Mouse (Mus musculus) intestine, embryonic 14.5 days (tissue): Measurements from ENCODE around the gene 4930480E11Rik. TPM values are rescaled to one million over a fixed set of nuclear protein-coding genes. Genes with fewer than 3 reads are reported as not detected.
"Not testable (repeated sequence)": the region's sequence is repeated elsewhere in the genome, so short reads cannot be mapped to it uniquely, and the experiment has no call there.

Source experiments
- ATAC-seq: fragments of 200-750 bp; cut with Nextera tagmentation; replicated peaks from 2 replicates; pipeline ENCODE4 v1.8.0; 2017; ENCODE audit warnings: low read depth, moderate number of reproducible peaks, moderate TSS enrichment, moderate library complexity; ENCODE audit not compliant: low FRiP score, low TSS enrichment
- DNase-seq: peaks from one replicate; pipeline ENCODE4 v3.0.0-alpha.2; 2018; ENCODE audit warnings: low spot score
- H3K27ac ChIP-seq: fragments of 300-500 bp; sonication (generic); 2 replicates; pipeline ENCODE4 v1.5.1; 2014; ENCODE audit warnings: low read depth, mild to moderate bottlenecking, control low read depth
- H3K27me3 ChIP-seq: fragments of 300-500 bp; sonication (generic); replicated peaks from 2 replicates; pipeline ENCODE4 v1.6.1; 2014; ENCODE audit warnings: low read length, control low read depth; ENCODE audit not compliant: control insufficient read depth, insufficient read depth
- H3K36me3 ChIP-seq: fragments of 300-500 bp; sonication (generic); 2 replicates; pipeline ENCODE4 v1.6.1; 2014; ENCODE audit warnings: low read length, control low read depth; ENCODE audit not compliant: control insufficient read depth, insufficient read depth
- H3K4me1 ChIP-seq: fragments of 300-500 bp; sonication (generic); replicated peaks from 2 replicates; pipeline ENCODE4 v1.6.1; 2014; ENCODE audit warnings: low read length, control low read depth, mixed read lengths; ENCODE audit not compliant: control insufficient read depth, insufficient read depth
- H3K4me2 ChIP-seq: fragments of 300-500 bp; sonication (generic); 2 replicates; pipeline ENCODE4 v1.6.1; 2014; ENCODE audit warnings: low read length
- H3K4me3 ChIP-seq: fragments of 300-500 bp; sonication (generic); 2 replicates; pipeline ENCODE4 v1.5.1; 2014; ENCODE audit warnings: low read depth, low read length, control low read depth, mixed read lengths
- H3K9ac ChIP-seq: fragments of 300-500 bp; sonication (generic); 2 replicates; pipeline ENCODE4 v1.6.1; 2014; ENCODE audit warnings: mild to moderate bottlenecking, low read length
- H3K9me3 ChIP-seq: fragments of 300-500 bp; sonication (generic); 2 replicates; pipeline ENCODE4 v1.6.1; 2016; ENCODE audit warnings: low read length, control low read depth; ENCODE audit not compliant: control insufficient read depth
- WGBS: fragments of 180-500 bp; shearing (Covaris S2); extraction: QIAGEN DNeasy Blood & Tissue Kit; methylation state at CpG from one replicate; pipeline ENCODE4 v1.1.7; 2014; 5-methylcytosine and 5-hydroxymethylcytosine counted together
- polyA plus RNA-seq: library from polyadenylated mRNA; unstranded; fragments of >200 nt; fragmentation: Nextera tagmentation; extraction: Ambion mirVana; gene quantifications from 2 replicates; pipeline ENCODE4 v1.2.1, GENCODE M21; 2014

Gene 4930480E11Rik
- polyA plus RNA-seq: not detected in 2 replicates

DNA sequence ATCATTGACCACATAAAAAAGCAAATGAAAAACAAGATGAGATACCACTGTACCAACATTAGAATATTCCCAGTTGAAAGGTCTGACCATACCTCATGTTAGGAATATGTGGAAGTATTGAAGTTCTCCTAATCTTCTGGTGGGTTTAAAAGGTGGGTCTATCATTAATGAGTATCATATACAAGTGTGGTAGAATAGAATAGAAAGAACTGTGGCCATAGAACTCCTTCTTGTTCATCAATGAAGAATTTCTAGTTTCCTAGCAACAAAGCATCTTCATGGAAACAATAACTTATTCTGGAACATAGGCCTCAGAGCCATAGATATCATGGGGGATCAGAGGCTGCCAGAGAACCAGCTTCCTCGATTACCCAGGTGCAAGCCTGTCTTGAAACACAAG, at the start of gene 4930480E11Rik:
4930480E11Rik (plus strand) TSS at position 301 of the 400 bp plus-strand sequence.
- no peak for ATAC-seq
- Histone ChIP-seq H3K27ac (no peak within 1 kb of the TSS), H3K36me3 (no peaks in the 10 kb centered on the region), H3K27me3 (no peaks in the 10 kb centered on the region), H3K9me3 (no peaks in the 10 kb centered on the region), H3K4me3 (no peak within 1 kb of the TSS), H3K9ac (no peak within 1 kb of the TSS), H3K4me2 (no peak within 1 kb of the TSS), H3K4me1 (no peaks in the 10 kb centered on the region)
- WGBS: 50% methylated on average over 1 of the region's 1 CpGs
- no peak for DNase-seq

DNA sequence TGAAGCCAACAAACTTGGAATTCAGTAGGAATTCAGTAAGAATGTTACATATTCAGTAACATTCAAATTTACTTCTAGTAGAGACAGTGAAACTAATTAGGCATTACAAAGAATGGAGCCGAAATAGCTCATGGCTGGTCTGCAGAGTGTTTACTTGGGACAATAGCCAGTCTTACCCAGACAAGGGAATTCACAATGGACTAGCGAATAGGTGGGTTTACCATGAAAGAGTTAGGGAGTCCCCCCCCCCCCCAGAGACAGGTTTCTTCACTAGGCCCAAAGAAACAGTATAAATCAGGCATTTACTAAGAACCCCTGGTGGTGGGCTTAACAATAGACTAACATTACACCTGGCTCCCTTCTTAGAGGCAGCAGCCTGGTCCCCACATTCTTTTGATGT, 33.9 kb downstream of the 4930480E11Rik start:
- 78% methylated on average over 2 of the region's 2 CpGs for WGBS
- not testable (repeated sequence) for H3K4me2 ChIP-seq, H3K4me3 ChIP-seq, H3K36me3 ChIP-seq, H3K9me3 ChIP-seq, H3K27ac ChIP-seq, H3K27me3 ChIP-seq, DNase-seq, H3K9ac ChIP-seq, ATAC-seq, H3K4me1 ChIP-seq

Other genes starting within 250 kb of the 4930480E11Rik start
- not detected in 2 replicates for gene Gm5938, start 244.2 kb upstream of the 4930480E11Rik start, polyA plus RNA-seq
- gene Obp1b, start 182.9 kb upstream of the 4930480E11Rik start, polyA plus RNA-seq: not detected in 2 replicates
- gene Gm14743, start 123.7 kb upstream of the 4930480E11Rik start, polyA plus RNA-seq: not detected in 2 replicates
- gene Prrg1, start 214.3 kb downstream of the 4930480E11Rik start, polyA plus RNA-seq: 9.5 and 11.5 TPM in 2 replicates